Mouse (Mus musculus) stomach, embryonic 14.5 days (tissue): ENCODE measurements around the gene Smok2a. TPM values are rescaled to one million over a fixed set of nuclear protein-coding genes. Genes with fewer than 3 reads are reported as not detected.
"Not testable (repeated sequence)": the region's sequence is repeated elsewhere in the genome, so short reads cannot be mapped to it uniquely, and the experiment has no call there.

Source experiments
- ATAC-seq: fragments of 200-750 bp; cut with Nextera tagmentation; 2 replicates; pipeline ENCODE4 v1.8.0; 2017; ENCODE audit warnings: low read depth, moderate TSS enrichment; ENCODE audit not compliant: insufficient number of reproducible peaks, insufficient read depth, low FRiP score
- H3K27ac ChIP-seq: fragments of 300-500 bp; sonication (generic); 2 replicates; pipeline ENCODE4 v1.5.1; 2014; ENCODE audit warnings: mild to moderate bottlenecking, low read length, moderate library complexity, mixed read lengths
- H3K27me3 ChIP-seq: fragments of 300-500 bp; sonication (generic); 2 replicates; pipeline ENCODE4 v1.6.1; 2014; ENCODE audit warnings: low read length, control low read depth, mixed read lengths; ENCODE audit not compliant: control insufficient read depth, insufficient read depth
- H3K36me3 ChIP-seq: fragments of 300-500 bp; sonication (generic); 2 replicates; pipeline ENCODE4 v1.6.1; 2014; ENCODE audit warnings: mild to moderate bottlenecking, control low read depth, low read length, moderate library complexity, mixed read lengths; ENCODE audit not compliant: control insufficient read depth, insufficient read depth
- H3K4me1 ChIP-seq: fragments of 300-500 bp; sonication (generic); 2 replicates; pipeline ENCODE4 v1.6.1; 2014; ENCODE audit warnings: low read length, control low read depth, mixed read lengths; ENCODE audit not compliant: control insufficient read depth, insufficient read depth
- H3K4me2 ChIP-seq: fragments of 300-500 bp; sonication (generic); replicated peaks from 2 replicates; pipeline ENCODE4 v1.6.1; 2014; ENCODE audit warnings: low read depth, low read length, control low read depth
- H3K4me3 ChIP-seq: fragments of 300-500 bp; sonication (generic); 2 replicates; pipeline ENCODE4 v1.5.1; 2014; ENCODE audit warnings: low read depth, low read length, control low read depth
- H3K9ac ChIP-seq: fragments of 300-500 bp; sonication (generic); replicated peaks from 2 replicates; pipeline ENCODE4 v1.6.1; 2014; ENCODE audit warnings: low read depth, mild to moderate bottlenecking, control low read depth, low read length, moderate library complexity, mixed read lengths
- H3K9me3 ChIP-seq: fragments of 300-500 bp; sonication (generic); 2 replicates; pipeline ENCODE4 v1.6.1; 2016; ENCODE audit warnings: low read depth, low read length, control low read depth; ENCODE audit not compliant: control insufficient read depth
- WGBS: fragments of 180-500 bp; shearing (Covaris S2); extraction: QIAGEN DNeasy Blood & Tissue Kit; methylation state at CpG from one replicate; pipeline ENCODE4 v1.1.7; 2014; 5-methylcytosine and 5-hydroxymethylcytosine counted together
- polyA plus RNA-seq: library from polyadenylated mRNA; unstranded; fragments of >200 nt; fragmentation: Nextera tagmentation; extraction: Ambion mirVana; gene quantifications from 2 replicates; pipeline ENCODE4 v1.2.1, GENCODE M21; 2014

Smok2a gene
- polyA plus RNA-seq, result not detected in 2 replicates

GRCm38 (mm10) chr17:13220888-13221287 lies at the start of gene Smok2a:
Smok2a (plus strand) TSS chr17:13221188.
- ATAC-seq, result no peak
- H3K4me1 ChIP-seq, result no peaks in the 10 kb centered on the region
- WGBS, result 88% methylated on average over 3 of the region's 3 CpGs

DNA sequence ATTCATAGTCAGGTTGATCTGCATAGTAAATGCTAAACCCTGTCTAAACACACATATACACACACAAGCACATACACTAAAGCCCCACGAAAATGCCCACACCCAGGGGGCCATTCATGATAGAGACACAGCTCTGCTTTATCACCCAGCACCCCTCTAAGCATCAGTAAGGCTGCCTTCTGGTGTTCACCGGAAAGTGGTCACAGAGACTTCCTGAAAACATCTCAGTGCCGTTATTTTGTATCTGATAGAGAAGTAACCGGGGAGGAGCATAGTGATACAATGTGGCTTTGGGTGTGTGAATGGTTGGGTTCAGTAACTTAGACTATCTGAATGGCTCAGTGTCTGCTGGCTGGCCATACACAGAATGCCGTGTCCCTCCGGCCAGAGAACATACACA lies 47.4 kb upstream of the Smok2a start:
- WGBS, result 87% methylated on average over 6 of the region's 6 CpGs
- not testable (repeated sequence) for H3K4me3 ChIP-seq, H3K27ac ChIP-seq, H3K9ac ChIP-seq, H3K27me3 ChIP-seq, H3K4me2 ChIP-seq, H3K36me3 ChIP-seq, H3K9me3 ChIP-seq, H3K4me1 ChIP-seq, ATAC-seq

More at GRCm38 (mm10) chr17:13220888-13221287, at the start of gene Smok2a:
- no peak within 1 kb of the TSS for H3K27ac ChIP-seq
- H3K27me3 ChIP-seq, result no peaks in the 10 kb centered on the region
- no peak within 1 kb of the TSS for H3K4me3 ChIP-seq
- H3K36me3 ChIP-seq, result no peaks in the 10 kb centered on the region
- H3K9ac ChIP-seq, result no peak within 1 kb of the TSS
- peaks cover 49% of the 10 kb centered on the region for H3K9me3 ChIP-seq
- H3K4me2 ChIP-seq, result no peak within 1 kb of the TSS

GRCm38 (mm10) chr17:13174029-13174428 lies 47.0 kb upstream of the Smok2a start:
- H3K4me3 ChIP-seq, H3K9me3 ChIP-seq, ATAC-seq, H3K9ac ChIP-seq, H3K4me1 ChIP-seq, H3K36me3 ChIP-seq, H3K4me2 ChIP-seq, H3K27me3 ChIP-seq, H3K27ac ChIP-seq: not testable (repeated sequence)
- 44% methylated on average over 1 of the region's 3 CpGs for WGBS

GRCm38 (mm10) chr17:13175609-13176008 lies 45.4 kb upstream of the Smok2a start:
- not testable (repeated sequence) for H3K4me2 ChIP-seq, H3K27me3 ChIP-seq, H3K4me3 ChIP-seq, ATAC-seq, H3K27ac ChIP-seq, H3K4me1 ChIP-seq, H3K9ac ChIP-seq, H3K36me3 ChIP-seq, H3K9me3 ChIP-seq
- WGBS, result no CpG with 5 or more reads among the region's 1 CpGs

DNA sequence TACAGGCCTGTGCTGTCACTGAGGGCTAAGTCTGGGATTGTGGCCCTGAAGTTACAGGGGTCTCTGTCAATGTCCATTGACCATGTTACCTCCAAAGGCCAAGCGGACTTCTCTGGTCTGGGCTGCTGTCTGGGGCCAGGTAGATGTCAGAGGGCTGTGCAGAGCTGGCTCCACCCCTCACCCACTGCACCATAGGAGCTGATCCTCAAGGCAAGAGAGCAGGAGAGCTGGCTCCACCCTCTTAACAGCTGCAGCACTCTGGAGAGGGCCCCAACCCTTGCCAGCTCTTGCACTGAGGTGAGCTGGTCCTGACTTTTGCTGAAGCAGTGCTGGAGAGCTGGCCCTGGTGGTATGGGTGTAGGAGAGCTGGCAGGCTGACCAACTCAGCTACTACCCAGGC lies 43.2 kb upstream of the Smok2a start:
- H3K4me2 ChIP-seq, H3K27ac ChIP-seq, H3K27me3 ChIP-seq, H3K36me3 ChIP-seq, H3K4me1 ChIP-seq, H3K9ac ChIP-seq, H3K4me3 ChIP-seq, H3K9me3 ChIP-seq: not testable (repeated sequence)
- ATAC-seq, result peak; percentile 5; the same call in 1 of the 2 replicates
- 38% methylated on average over 1 of the region's 1 CpGs for WGBS

GRCm38 (mm10) chr17:13179021-13179420 lies 42.0 kb upstream of the Smok2a start:
- not testable (repeated sequence) for H3K27ac ChIP-seq, H3K27me3 ChIP-seq, ATAC-seq, H3K9ac ChIP-seq, H3K4me3 ChIP-seq, H3K9me3 ChIP-seq, H3K4me1 ChIP-seq, H3K4me2 ChIP-seq, H3K36me3 ChIP-seq
- WGBS, result 90% methylated on average over 4 of the region's 4 CpGs

GRCm38 (mm10) chr17:13180491-13180890 lies 40.5 kb upstream of the Smok2a start:
- not testable (repeated sequence) for H3K27ac ChIP-seq, H3K4me2 ChIP-seq, H3K9me3 ChIP-seq, H3K9ac ChIP-seq, H3K27me3 ChIP-seq, H3K4me3 ChIP-seq, ATAC-seq, H3K36me3 ChIP-seq, H3K4me1 ChIP-seq
- 90% methylated on average over 5 of the region's 5 CpGs for WGBS

GRCm38 (mm10) chr17:13182712-13183111 lies 38.3 kb upstream of the Smok2a start:
- ATAC-seq, H3K4me1 ChIP-seq, H3K9ac ChIP-seq, H3K27ac ChIP-seq, H3K36me3 ChIP-seq, H3K9me3 ChIP-seq, H3K4me2 ChIP-seq, H3K27me3 ChIP-seq, H3K4me3 ChIP-seq: not testable (repeated sequence)
- 72% methylated on average over 2 of the region's 4 CpGs for WGBS

GRCm38 (mm10) chr17:13184514-13184913 lies 36.5 kb upstream of the Smok2a start:
- not testable (repeated sequence) for H3K4me3 ChIP-seq, ATAC-seq, H3K4me2 ChIP-seq, H3K27me3 ChIP-seq, H3K27ac ChIP-seq, H3K9ac ChIP-seq, H3K36me3 ChIP-seq, H3K4me1 ChIP-seq
- H3K9me3 ChIP-seq, result peaks cover 13% of the 10 kb centered on the region
- WGBS, result 94% methylated on average over 4 of the region's 5 CpGs
